Mouse (Mus musculus): ENCODE data around the gene Prpsap2.
A peak's percentile ranks its signal among the peaks of the same experiment; 100 is the strongest.

Gene Prpsap2

DNA sequence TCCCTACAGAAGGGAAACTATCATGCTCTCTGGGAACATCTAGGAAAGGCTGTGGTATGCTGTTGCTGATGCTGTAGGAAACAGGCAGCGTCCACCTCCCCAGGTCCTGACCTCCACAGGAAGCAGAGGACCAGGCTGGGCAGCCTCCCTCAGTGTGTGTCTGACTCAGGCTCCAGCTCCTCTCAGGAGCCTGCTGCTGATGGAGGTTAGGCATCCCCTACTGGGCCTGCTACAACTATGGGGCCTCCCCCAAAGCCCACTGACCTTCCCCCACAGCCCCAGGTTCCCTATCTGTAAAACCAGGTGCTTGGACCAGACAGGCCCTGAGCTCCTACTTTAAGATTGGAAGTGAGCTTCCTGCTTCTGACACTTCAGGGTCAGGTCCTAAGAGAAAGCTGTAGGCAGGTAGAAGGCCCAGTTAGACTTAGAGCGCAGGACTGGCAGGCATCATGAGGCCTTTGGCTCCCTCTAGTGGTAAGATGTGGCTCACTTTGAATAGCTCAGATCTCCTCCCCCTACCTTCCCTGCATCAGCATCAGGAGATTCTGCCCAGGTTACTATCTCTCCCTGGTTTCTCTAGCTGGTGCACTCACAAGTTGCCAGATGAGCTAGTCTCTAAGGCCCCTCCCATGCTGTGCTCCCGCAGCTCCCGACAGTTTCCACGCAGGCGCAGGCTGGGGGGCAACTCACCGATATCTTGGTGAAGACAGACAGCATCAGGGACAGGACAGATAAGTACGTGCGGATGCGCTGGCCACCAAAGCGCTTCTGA, 47.4 kb downstream of the Prpsap2 start:
- peak; percentile 81 for DNase-seq (ENCODE audit: low spot score)

DNA sequence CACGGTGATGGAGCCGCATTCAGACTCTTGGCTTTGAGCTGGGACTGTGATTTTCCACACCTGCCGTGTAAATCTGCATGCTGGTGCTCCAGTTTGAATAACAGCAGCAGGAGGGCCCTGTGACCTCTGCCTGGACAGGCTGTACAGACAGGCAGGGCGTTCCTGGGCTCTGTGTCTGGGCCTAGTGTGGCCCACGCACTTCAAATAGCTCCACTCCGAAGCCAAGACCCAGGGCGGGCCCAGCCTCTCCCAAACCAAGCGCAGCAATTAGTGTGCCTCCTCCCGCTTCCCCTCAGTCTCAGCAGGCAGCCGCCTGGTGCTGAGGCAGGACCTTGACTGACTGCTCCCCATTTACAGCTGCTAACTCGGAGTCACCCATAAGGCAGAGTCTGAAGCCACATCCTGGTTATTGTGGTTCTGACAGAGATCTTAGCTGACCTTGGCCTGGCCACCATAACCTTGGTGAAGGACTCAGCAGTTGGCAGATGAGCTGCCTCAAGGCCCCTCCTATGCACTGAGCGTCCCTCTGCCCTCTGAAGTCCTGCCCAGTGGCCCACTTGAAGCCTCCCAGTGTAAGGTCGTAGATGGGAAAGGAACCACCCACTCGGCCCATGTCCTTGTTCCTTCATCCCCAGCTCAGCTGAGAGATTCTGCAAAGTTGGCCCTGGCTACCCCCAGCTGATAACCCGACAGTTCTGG, 48.6 kb downstream of the Prpsap2 start:
- no peak for DNase-seq (ENCODE audit: low spot score)

DNA sequence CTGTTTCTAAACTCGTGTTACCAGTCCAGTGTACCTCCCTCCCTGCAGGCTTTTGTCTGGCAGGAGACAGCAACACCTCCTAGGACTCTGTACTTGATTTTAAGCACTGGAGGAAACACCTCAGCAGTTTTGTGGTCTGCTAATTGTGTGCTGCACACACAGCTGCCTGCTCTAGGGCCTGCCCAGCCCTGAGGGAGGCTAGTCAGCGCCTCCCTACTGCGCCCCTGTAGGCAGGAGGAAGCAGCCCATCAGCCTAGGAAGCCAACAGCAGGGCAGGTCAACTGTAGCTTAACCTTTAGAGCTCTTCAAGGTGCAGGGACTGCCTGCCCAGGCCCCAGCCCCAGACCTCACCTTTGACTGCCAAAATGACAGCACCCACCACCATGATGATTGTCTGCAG, 53.0 kb downstream of the Prpsap2 start:
- no peak for DNase-seq (ENCODE audit: low spot score)

DNA sequence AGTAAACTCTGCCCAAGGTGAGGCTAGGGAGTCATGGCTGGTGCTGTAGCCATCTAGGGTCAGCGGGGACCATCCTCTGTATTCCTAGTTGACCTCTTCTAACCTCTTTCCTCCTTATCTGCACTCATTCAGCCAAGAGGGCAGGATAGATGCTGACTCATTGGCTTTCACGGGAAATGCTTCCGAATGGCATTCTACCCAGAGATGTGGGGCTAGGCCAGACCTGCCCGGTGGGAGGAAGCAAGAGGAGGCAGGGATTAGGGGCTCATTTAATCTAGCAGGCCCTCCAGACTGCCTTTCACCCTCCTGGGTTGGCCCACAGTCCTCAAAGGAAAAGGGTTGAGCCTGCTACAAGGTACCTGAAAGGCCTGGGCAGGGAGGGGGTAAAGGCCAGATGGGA, 55.7 kb downstream of the Prpsap2 start:
- DNase-seq (ENCODE audit: low spot score), result no peak

DNA sequence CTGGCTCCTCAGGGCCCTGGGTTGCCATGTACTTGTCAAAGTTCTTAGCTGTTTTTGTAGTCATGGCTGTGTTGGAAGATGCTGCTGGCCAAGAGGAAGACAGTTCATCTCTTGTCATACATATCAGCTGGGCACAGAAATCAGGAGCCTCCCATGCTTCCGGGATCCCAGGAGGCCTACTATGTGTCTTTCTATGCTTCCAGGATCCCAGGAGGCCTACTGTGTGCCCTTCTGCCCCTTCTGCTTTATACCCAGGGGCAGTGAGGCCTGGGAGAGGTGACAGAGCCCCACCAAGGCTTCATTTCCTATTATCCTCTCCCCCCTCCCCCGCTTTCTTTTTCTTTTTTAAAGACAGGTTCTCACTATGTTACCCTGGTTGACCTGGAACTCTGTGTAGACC, 56.3 kb downstream of the Prpsap2 start:
- no peak for DNase-seq (ENCODE audit: low spot score)

DNA sequence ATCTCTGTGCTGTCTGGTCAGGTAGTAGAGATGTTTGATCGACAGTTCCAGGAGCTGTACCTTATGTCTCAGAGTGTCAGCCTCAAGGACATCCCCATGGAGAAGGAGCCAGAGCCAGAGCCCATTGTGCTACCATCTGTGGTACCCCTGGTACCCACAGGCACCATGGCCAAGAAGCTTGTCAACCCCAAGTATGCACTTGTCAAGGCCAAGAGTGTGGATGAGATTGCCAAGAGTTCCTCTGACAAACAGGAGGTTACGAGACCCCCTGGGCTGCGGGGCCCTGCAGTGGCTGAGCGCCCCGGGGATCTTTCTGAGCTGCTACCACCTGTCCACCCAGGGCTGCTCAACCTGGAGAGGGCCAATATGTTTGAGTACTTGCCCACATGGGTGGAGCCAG, 59.4 kb downstream of the Prpsap2 start:
- no peak for DNase-seq (ENCODE audit: low spot score)

DNA sequence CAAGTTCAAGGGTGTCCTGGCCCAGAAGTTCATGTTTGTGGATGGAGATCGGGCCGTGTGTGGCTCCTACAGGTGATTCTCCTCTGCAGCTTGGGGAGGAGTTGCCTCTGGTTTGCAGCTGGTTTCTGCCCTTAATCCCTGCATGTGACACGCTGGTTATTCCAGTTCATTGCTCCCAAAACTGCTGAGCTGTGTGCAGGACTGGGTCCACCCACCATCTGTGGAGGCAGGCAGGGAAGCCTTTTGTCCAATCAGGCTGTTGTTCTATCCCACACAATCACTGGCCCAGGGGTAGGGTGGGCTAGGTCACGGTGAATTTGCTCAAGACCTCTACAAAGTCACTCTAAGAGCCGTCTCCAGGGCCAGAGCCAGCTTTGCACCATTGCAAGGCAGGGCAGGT, 60.2 kb downstream of the Prpsap2 start:
- DNase-seq (ENCODE audit: low spot score), result no peak

DNA sequence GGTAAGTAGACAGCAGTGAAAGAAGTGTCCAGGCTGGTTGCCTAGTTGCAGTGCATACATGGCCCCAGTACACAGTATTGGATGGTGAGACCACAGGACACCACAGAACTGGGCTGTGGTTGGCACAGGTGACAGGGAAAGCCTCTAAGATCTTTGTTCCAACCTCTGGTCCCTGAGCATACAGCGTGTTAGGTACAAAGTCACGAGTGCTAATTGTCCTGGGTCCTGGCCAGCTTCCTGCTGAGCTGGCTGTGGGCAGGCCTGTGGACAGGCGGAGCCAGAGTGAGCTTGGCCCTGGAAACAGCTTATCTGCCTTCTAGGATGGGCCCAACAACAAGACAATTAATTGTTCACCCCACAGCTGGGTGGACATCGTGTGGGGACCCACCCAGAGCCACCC, 62.0 kb downstream of the Prpsap2 start:
- DNase-seq (ENCODE audit: low spot score), result no peak

DNA sequence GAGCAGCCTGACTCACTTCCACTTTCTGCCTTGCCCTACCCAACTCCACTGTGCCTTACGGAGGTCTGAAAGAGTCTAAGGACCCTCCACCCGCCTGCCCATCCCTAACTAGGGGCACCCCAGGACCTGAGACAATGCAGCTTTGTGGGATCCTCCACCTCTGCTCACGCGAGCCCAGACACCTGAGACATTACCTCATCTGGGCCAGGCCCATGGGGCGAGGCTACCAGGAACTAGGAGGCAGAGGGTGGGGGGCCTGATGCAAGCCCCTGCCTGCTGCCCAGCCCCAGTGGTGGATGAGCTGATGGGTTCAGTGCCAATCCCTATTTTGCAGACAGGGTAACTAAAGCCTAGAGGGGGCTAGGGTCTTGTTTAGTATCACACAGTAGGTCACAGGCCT, 62.4 kb downstream of the Prpsap2 start:
- no peak for DNase-seq (ENCODE audit: low spot score)

DNA sequence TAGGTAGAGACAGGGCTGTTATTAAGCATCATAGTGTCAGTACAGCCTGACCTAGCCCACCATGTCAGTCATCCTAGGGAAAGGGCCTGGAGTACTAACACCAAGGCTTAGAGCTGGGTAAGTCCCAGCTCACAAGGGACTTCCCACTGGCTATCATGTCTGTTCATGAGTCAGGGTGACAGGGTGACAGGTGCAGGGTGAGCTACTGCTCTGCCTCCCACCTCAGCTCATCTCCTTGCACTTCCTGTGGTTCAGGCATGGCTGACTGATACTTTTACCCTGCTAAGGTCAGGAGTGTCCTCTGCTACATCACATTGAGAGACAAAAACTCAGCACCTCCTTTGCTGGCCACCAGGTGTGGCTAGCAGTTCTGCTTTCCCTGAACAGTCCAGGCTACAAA, 63.0 kb downstream of the Prpsap2 start:
- DNase-seq (ENCODE audit: low spot score), result no peak

DNA sequence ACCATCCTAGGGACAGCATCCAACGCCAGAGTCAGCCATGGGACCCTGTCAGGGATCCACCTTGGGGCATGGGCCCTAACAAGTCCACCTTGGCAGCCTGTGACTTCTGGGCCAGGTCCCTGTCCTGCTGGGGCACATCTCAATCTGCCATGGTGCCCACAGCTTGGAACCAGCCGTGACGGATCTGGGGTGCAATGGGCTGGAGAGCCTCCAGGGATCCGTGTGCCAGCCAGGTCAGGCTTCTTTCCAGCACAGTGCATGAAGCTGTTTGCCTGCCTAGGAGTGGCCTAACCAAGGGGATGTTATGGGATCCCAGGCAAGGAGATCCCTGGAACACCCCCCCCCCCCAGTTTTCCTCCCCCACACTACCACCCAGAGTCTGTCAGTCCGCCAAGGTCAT, 68.9 kb downstream of the Prpsap2 start:
- no peak for DNase-seq (ENCODE audit: low spot score)

DNA sequence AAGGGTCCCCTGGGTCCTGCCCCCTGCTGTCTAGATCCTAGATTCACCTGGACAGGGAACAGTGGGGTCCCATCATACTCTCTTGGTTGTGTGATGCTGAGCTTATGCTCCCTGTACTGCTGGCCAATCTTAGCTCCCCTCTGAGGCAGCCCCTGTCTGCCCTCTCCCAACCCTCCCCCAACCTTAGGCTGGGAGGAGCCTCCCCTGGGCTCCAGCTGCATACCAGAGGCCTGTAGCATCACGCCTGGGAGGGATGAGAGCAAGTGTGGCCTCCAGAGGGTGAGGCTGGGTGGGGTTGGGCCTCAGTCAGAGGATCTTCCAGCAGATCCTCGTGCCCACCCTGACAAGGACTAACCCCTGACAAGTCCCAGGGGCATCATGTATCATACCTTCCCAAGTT, 74.3 kb downstream of the Prpsap2 start:
- DNase-seq (ENCODE audit: low spot score), result peak; percentile 15

DNA sequence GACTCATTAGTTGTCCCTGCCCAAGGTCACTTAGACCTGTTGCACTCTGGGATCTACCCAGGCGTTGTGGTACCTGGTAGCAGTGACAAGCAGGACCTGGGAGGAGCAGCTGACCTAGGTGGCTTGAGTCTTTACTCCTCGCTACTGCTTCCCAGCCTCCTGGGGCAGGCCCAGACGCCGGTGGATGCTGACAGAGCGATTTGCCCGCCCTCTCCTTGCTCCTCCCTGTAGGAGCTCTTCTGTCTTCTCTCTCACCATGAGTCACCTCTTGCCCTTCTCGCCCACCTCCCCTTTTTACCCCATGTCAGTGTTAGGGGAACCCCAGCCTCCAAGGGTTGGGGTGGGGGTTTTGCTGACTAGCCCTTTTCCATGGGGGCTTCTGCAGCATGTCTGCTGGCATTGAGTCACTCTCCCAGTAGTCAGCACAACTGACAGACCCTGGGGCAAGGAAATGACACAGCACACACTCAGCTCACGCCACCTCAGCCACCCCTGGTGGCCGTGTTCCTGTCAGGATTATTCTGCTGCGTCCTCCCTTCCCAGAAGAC, 74.9 kb downstream of the Prpsap2 start:
- DNase-seq (ENCODE audit: low spot score), result peak; percentile 24

DNA sequence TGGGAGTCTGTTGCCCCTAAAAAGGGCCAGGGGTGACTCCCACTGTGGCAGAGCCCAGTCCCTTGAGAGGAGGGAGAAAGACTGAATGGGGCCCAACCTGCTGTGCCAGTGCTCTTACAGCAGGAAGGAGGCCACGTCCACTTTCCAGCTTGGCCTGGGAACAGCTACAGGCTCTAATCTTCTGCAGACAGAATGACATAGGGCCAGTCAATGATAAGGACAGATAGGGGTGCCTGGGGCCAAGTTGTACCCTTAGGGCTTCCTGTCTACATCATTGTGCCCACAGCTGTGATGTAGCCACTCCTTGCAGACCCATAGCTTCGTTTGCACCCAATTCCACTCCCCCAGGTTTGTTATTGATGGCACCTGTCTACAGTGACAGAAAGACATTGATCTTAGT, 75.7 kb downstream of the Prpsap2 start:
- DNase-seq (ENCODE audit: low spot score), result peak; percentile 70

DNA sequence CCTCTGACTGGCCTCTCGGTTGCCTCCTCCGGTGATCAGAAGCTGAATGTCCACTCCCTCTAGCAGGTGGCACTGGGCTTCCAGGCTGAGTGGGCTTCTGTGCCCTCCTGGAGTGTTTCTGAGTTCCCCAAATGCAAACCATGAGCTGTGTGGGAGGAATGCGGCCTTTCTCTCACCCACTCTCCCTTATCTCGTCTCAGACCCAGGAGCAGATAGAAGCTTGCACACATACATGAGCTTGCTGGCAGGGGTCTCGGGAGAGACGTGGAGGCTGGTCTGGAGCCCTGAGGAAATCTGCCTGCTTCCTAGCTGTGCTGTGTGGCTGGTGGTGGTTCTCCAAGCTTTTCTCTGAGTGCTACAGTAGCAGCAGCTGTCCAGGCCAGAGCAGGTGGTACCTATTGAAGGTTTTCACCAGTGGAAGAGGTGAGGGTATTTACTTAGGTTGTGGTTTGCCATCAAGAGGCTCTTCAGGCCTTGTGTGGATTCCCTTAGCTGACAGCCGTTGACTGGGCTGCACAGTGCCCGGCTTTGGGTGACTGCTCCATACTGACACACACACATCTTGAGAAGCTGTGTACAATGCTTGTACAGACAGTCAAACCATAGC, 76.7 kb downstream of the Prpsap2 start:
- DNase-seq (ENCODE audit: low spot score), result peak; percentile 22

DNA sequence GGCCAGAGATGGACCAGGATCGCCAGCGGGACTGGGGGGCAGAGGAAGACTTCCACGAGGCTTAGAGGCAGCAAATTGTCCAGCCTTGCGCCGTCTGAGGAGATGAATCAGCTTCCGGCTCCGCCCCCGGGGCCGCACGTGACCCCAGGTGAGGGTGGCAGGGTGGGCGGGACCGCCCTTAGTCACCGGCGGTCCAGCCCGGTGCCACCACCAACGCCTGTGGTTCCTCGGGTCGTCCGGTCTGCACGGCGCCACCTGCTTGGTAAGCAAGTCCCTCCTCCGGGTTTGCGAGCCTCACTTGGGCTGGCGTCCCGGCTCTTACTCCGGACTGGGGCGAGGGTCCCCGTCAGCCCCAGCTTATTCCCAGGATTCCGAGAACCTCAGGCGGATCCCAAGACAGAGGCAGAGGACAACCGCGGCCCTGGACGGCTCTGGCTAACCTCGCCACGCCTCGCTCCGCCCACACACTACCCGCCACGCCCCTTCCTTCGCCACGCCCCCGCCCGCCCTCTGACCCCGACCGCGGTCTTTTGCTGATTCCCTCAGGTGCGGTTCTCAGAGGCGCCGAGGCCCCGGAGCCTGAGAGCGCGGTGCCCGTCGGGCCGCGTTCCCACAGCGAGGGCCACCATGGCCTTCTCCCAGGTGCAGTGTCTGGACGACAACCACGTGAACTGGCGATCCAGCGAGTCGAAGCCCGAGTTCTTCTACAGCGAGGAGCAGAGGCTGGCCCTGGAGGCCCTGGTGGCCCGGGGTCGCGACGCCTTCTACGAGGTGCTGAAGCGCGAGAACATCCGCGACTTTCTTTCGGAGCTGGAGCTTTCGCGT, 77.8 kb downstream of the Prpsap2 start, which contains the start of gene Fam83g:
Fam83g (plus strand) TSS at position 185 of the 825 bp plus-strand sequence.
- peak; percentile 79 for DNase-seq (ENCODE audit: low spot score)
